Mouse (Mus musculus) forebrain, embryonic 14.5 days (tissue): ENCODE results near the gene Hist1h2bg. TPM values are rescaled to one million over a fixed set of nuclear protein-coding genes. Genes with fewer than 3 reads are reported as not detected.

Source experiments
- ATAC-seq: fragments of 200-750 bp; cut with Nextera tagmentation; 2 replicates; pipeline ENCODE4 v1.8.0; 2017; ENCODE audit warnings: mild to moderate bottlenecking, moderate library complexity
- DNase-seq: peaks from one replicate; pipeline ENCODE4 v3.0.0-alpha.2; 2015; ENCODE audit warnings: low spot score
- H3K27ac ChIP-seq: fragments of 300-500 bp; sonication (generic); 2 replicates; pipeline ENCODE4 v1.5.1; 2014; ENCODE audit warnings: low read depth, mild to moderate bottlenecking, control low read depth, low read length, moderate library complexity
- H3K27me3 ChIP-seq: fragments of 300-500 bp; sonication (generic); replicated peaks from 2 replicates; pipeline ENCODE4 v1.6.1; 2014; ENCODE audit warnings: low read length, control low read depth, mixed read lengths; ENCODE audit not compliant: control insufficient read depth, insufficient read depth
- H3K36me3 ChIP-seq: fragments of 300-500 bp; sonication (generic); 2 replicates; pipeline ENCODE4 v1.6.1; 2014; ENCODE audit warnings: low read length, control low read depth; ENCODE audit not compliant: control insufficient read depth, insufficient read depth
- H3K4me1 ChIP-seq: fragments of 300-500 bp; sonication (generic); 2 replicates; pipeline ENCODE4 v1.6.1; 2014; ENCODE audit warnings: antibody characterized with exemption, low read length, control low read depth; ENCODE audit not compliant: control insufficient read depth, insufficient read depth
- H3K4me2 ChIP-seq: fragments of 300-500 bp; sonication (generic); 2 replicates; pipeline ENCODE4 v1.6.1; 2014; ENCODE audit warnings: mild to moderate bottlenecking, control low read depth, low read length
- H3K4me3 ChIP-seq: fragments of 300-500 bp; sonication (generic); 2 replicates; pipeline ENCODE4 v1.5.1; 2014; ENCODE audit warnings: low read depth, low read length, control low read depth
- H3K9ac ChIP-seq: fragments of 300-500 bp; sonication (generic); 2 replicates; pipeline ENCODE4 v1.6.1; 2014; ENCODE audit warnings: mild to moderate bottlenecking, low read length, control low read depth, moderate library complexity
- H3K9me3 ChIP-seq: fragments of 300-500 bp; sonication (generic); replicated peaks from 2 replicates; pipeline ENCODE4 v1.6.1; 2016; ENCODE audit warnings: low read length, control low read depth, mixed read lengths; ENCODE audit not compliant: control insufficient read depth
- WGBS: fragments of 180-500 bp; shearing (Covaris S2); extraction: QIAGEN DNeasy Blood & Tissue Kit; methylation state at CpG from one replicate; pipeline ENCODE4 v1.1.7; 2014; 5-methylcytosine and 5-hydroxymethylcytosine counted together
- polyA plus RNA-seq: library from polyadenylated mRNA; unstranded; fragments of >200 nt; fragmentation: Nextera tagmentation; extraction: Ambion mirVana; gene quantifications from 2 replicates; pipeline ENCODE4 v1.2.1, GENCODE M21; 2014

Hist1h2bg gene
- polyA plus RNA-seq, 1 experiment from 2014 or later, result 4.3 TPM

DNA sequence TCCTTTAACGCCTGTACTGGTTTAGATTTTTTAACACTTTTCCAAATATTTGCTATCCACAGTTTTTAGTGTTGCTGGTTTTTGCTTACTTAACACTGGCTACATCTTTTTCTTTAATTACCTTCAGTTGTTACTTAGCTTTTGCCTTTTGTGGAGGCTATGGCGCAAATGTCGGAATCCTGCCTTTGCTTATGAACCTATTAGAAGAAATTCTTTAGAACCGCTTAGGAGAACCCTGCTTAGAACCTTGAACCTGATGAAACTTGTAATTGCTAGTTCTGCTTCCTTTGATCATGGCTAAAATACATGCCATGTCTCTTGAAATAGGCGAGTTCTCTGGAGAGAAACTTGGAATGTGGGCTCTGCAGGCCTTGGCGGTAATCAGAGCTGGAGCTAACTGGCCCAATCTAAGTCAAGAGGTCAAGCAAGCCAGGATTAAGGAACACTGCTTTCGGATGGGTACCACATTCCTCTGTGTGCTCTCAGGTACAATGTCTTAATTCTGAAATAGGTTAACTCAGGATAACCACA is 5.2 kb downstream of the Hist1h2bg start:
- H3K4me3 ChIP-seq, result peak overlapping the region; percentile 37
- 2% methylated on average over 7 of the region's 7 CpGs for WGBS
- DNase-seq (no peak), ATAC-seq (no peak)
- no peaks in the 10 kb centered on the region for H3K36me3 ChIP-seq
- H3K9me3 ChIP-seq, result no peaks in the 10 kb centered on the region
- H3K4me1 ChIP-seq, result peaks cover 31% of the 10 kb centered on the region
- H3K27ac ChIP-seq, result peak overlapping the region; percentile 78
- H3K9ac ChIP-seq, result peak overlapping the region; percentile 74
- H3K4me2 ChIP-seq, result peak overlapping the region; percentile 77
- H3K27me3 ChIP-seq, result no peaks in the 10 kb centered on the region

DNA sequence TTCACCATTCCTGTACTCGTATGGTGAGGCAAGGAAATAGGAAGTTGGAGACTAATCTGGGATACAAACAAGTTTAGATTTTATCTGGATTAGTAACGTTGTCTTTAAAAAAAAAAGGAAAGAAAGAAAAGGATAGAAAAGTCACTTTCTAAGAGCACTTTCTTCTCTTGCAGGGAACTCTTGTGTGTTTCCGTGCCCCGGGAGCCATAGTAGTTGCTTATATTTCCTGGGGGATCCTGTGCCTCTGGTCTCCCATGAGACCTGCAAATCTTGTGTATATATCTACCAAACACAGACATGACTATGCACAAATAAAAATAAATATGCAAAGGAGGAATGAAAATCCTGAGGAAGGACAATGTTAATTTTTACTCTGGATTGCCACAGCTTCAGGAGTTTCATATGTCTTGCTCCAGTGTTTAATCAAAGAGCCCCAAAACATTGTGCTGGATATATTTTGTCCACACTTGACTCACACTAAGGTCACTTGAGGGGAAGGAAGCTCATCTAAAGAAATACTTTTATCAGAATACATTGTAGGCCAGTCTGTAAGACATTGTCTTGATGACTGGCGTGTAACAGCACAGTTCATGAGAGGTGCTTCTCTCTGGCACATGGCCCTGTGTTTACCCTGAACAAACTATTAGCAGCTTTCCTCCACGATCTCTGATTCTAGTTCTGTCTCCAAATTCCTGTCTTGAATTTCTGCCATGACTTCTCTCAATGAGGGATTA is 5.9 kb downstream of the Hist1h2bg start:
- ATAC-seq, result no peak
- peak overlapping the region; percentile 77 for H3K4me2 ChIP-seq
- peaks cover 30% of the 10 kb centered on the region for H3K4me1 ChIP-seq
- no peaks in the 10 kb centered on the region for H3K27me3 ChIP-seq
- no peaks in the 10 kb centered on the region for H3K9me3 ChIP-seq
- peak overlapping the region; percentile 37 for H3K4me3 ChIP-seq
- no peak for DNase-seq
- WGBS, result 36% methylated on average over 6 of the region's 6 CpGs
- peak overlapping the region; percentile 74 for H3K9ac ChIP-seq
- H3K36me3 ChIP-seq, result no peaks in the 10 kb centered on the region
- peak overlapping the region; percentile 78; the same call in 1 of the 2 replicates for H3K27ac ChIP-seq

DNA sequence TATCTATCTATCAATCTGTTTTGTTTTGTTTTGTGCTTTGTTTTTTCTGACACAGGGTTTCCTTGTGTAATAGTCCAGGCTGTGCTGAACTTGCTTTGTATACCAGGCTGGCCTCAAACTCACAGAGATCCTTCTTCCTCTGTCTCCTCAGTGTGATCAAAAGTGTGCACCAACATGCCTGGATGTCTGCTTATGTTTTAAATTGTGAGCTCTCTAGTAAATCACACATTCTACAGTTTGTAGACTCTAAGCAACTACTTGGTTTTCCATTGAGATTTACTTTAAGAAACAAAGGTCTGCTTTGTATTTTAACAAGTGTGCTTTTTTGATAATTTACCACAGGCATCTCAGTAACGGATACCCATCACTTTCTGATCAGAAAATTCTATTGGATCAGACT is 6.6 kb downstream of the Hist1h2bg start:
- ATAC-seq (no peak), DNase-seq (no peak)
- no peaks in the 10 kb centered on the region for H3K9me3 ChIP-seq
- 95% methylated on average over 1 of the region's 1 CpGs for WGBS
- no peak overlapping the region for H3K4me2 ChIP-seq
- H3K27ac ChIP-seq, result no peak overlapping the region
- no peak overlapping the region for H3K4me3 ChIP-seq
- no peaks in the 10 kb centered on the region for H3K27me3 ChIP-seq
- no peak overlapping the region for H3K9ac ChIP-seq
- peaks cover 30% of the 10 kb centered on the region for H3K4me1 ChIP-seq
- H3K36me3 ChIP-seq, result no peaks in the 10 kb centered on the region

DNA sequence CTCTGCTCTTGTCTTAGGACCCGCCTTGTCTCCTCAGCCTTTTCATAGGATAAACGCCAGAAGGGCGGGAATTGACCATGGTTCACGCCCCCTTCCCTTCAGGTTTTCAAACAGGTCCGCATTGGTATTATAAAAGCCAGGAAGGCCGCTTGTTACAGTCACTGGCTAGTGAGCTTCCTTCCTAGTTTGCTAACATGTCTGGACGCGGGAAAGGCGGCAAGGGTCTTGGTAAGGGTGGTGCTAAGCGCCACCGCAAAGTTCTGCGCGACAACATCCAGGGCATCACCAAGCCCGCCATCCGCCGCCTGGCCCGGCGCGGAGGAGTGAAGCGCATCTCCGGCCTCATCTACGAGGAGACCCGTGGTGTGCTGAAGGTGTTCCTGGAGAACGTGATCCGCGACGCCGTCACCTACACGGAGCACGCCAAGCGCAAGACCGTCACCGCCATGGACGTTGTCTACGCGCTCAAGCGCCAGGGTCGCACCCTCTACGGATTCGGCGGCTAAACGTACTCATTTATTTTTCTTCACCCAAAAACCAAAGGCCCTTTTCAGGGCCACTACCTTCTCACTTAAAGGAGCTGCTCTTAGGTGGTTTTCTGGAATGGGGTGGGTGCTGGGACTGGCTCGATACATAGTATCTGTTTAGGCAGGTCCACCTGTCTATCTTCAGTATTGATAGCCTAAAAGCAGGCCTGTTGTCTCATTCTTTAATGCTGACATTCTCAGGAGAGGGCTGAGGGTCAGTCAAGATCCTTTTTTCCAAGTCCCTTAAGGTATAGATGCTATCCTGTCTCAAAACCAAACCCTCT is 10.4 kb downstream of the Hist1h2bg start, which contains the start of gene Hist1h4d:
Hist1h4d (plus strand) TSS at position 191 of the 811 bp plus-strand sequence.
- Histone ChIP-seq H3K4me2 (peak within 1 kb of the TSS; percentile 93), H3K36me3 (no peaks in the 10 kb centered on the region), H3K9ac (peak within 1 kb of the TSS; percentile 74), H3K9me3 (no peaks in the 10 kb centered on the region), H3K27ac (peak within 1 kb of the TSS; percentile 96), H3K27me3 (no peaks in the 10 kb centered on the region), H3K4me1 (peaks cover 31% of the 10 kb centered on the region), H3K4me3 (peak within 1 kb of the TSS; percentile 45)
- WGBS, result under 1% methylated on average over 43 of the region's 43 CpGs
- peak; percentile 87 for ATAC-seq
- DNase-seq, result peak; percentile 99

DNA sequence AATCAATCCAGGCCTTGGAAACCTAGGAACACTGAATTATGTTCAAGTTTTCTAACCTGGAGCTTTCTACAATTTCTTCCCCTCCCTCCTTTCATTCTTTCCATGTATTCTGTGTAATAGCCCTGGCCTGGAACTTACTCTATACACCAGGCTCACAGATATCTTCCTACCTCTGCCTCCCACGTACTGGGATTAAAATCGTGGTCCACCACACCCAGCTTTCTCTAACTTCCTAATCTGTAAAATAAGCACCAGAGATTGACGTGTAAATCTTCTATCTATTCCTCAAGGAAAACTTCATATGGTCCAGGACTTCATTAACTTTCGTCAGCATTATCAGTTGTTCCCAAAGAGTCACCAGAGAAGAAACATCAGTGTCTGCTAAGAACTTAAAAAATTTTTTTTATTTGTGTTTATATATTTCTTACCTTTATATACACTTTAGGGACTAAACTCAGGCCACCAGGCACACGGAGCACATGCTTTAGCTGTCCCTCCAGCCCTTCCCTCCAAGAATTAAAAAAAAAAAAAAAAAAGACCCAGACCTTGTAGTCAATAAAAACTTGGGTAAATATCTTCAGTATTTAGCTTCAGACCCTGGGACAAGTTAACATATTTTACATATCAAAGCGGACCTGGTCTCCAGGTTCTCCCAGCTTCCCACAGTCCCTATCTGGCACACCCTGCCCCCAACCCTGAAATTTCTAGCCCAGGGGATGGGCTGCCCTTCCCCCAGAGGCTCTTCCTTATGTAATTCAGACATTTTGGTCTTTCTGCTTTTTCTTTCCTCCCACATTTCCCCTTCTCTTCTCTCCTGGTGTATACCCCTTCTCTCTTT is 11.2 kb downstream of the Hist1h2bg start:
- H3K27ac ChIP-seq, result peak overlapping the region; percentile 96
- H3K36me3 ChIP-seq, result no peaks in the 10 kb centered on the region
- ATAC-seq (no peak), DNase-seq (peak; percentile 15)
- peaks cover 28% of the 10 kb centered on the region for H3K4me1 ChIP-seq
- H3K4me2 ChIP-seq, result peak overlapping the region; percentile 93
- peak overlapping the region; percentile 45 for H3K4me3 ChIP-seq
- no peaks in the 10 kb centered on the region for H3K27me3 ChIP-seq
- peak overlapping the region; percentile 74 for H3K9ac ChIP-seq
- 5% methylated on average over 6 of the region's 6 CpGs for WGBS
- no peaks in the 10 kb centered on the region for H3K9me3 ChIP-seq

DNA sequence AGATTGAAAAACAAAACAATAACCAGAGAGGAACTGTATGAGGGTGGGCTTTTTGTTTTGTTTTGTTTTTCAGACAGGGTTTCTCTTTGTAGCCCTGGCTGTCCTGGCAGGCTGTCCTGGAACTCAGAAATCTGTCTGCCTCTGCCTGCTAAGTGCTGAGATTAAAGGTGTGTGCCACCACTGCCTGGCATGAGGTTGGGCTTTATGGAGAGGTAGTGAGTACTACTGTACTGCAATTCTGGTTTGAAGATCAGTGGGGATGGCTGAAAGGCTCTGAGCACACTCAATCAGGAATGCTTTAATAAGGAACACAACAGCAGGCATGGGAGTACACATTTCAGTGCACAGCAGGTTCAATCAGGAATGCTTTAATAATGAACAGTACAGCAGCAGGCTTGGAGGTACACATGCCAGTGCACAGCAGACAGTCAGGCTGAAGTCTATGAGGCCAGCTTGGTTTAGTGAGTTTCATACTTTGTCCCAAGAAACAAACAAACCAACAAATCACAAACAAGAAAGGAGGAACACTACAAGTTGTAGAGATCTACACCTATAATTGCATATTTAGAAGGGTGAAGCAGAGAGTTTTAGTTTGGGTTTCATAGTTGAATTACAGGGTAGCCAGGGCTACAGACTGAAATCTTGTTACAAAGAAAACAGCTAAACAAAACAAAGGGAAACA is 12.3 kb downstream of the Hist1h2bg start:
- Histone ChIP-seq H3K27ac (peak overlapping the region; percentile 96), H3K4me2 (peak overlapping the region; percentile 93), H3K9me3 (no peaks in the 10 kb centered on the region), H3K4me3 (no peak overlapping the region), H3K4me1 (peaks cover 28% of the 10 kb centered on the region), H3K9ac (no peak overlapping the region), H3K36me3 (no peaks in the 10 kb centered on the region), H3K27me3 (no peaks in the 10 kb centered on the region)
- ATAC-seq, result no peak
- peak; percentile 15 for DNase-seq

DNA sequence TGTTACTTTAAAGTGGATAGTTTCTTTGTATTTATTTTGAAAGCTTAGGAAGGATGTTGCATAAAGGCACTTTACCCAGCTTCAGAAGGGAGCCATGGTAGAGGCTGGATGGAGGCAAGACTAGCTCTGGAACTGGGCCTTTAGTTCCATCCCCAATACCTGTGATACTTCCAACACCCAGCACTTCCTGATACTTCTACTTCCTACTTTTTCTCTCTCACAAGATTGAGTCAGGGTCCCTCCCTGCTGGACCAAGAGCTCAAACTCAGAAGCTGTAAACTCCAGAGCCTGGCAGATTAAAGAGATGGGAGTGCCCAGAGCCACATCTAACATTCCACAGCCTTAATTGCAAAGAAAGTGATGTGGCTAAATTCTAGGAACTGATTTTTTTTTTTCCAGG is 13.1 kb downstream of the Hist1h2bg start:
- DNase-seq, result peak; percentile 6
- no peak for ATAC-seq
- H3K9me3 ChIP-seq, result no peaks in the 10 kb centered on the region

DNA sequence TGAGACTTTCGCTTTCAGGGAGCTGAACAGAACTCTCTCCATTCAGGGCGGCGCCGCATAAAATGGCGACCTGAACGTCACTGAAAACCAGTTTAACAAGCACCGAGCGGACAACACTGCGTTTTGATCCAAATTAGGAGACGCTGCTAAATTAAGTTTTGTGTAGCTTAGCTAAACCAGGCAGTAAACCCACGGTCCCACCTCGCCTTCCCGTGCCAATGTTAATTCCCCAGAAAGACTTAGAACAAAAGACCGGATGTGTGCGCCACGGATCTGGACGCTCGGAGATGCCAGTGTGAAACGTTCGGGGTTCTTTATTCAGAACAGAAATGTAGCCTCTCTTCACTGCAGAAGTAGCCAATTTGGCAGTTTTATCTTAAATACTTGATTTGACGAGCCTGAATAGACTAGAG is 13.8 kb downstream of the Hist1h2bg start:
- no peaks in the 10 kb centered on the region for H3K27me3 ChIP-seq

More for the DNA sequence above, 13.1 kb downstream of the Hist1h2bg start:
- peak overlapping the region; percentile 42 for H3K4me3 ChIP-seq
- H3K27ac ChIP-seq, result peak overlapping the region; percentile 96
- H3K36me3 ChIP-seq, result no peaks in the 10 kb centered on the region
- H3K4me1 ChIP-seq, result peaks cover 28% of the 10 kb centered on the region
- peak overlapping the region; percentile 72 for H3K9ac ChIP-seq
- no peaks in the 10 kb centered on the region for H3K27me3 ChIP-seq
- peak overlapping the region; percentile 93 for H3K4me2 ChIP-seq

More for the DNA sequence above, 13.8 kb downstream of the Hist1h2bg start:
- H3K4me1 ChIP-seq, result peaks cover 28% of the 10 kb centered on the region
- peak overlapping the region; percentile 93 for H3K4me2 ChIP-seq
- H3K9me3 ChIP-seq, result no peaks in the 10 kb centered on the region
- DNase-seq (peak; percentile 84), ATAC-seq (0 out of 2 replicates have a peak, but pooled peaks have one; percentile 21)
- under 1% methylated on average over 21 of the region's 21 CpGs for WGBS
- peak overlapping the region; percentile 72 for H3K9ac ChIP-seq
- H3K36me3 ChIP-seq, result no peaks in the 10 kb centered on the region
- peak overlapping the region; percentile 42 for H3K4me3 ChIP-seq
- peak overlapping the region; percentile 96 for H3K27ac ChIP-seq
